Mouse (Mus musculus): ENCODE data around the gene Stim2. TPM values are rescaled to one million over a fixed set of nuclear protein-coding genes. Genes with fewer than 3 reads are reported as not detected.

Gene Stim2
- polyA plus RNA-seq (2017; shearing (Covaris generic)): 10 to 100 TPM; 20.9 to 27.9 TPM

- ATAC-seq: peak; percentile 46
Measured at GRCm38 (mm10) chr5:53998146-53998742, at the start of gene Stim2. Stim2 (plus strand) TSS chr5:53998499.

- peak; percentile 67 for ATAC-seq
Measured at GRCm38 (mm10) chr5:53948606-53949266, 49.6 kb upstream of the Stim2 start.

- no peak for ATAC-seq
Measured at GRCm38 (mm10) chr5:53950189-53950588, 48.1 kb upstream of the Stim2 start.

- no peak for ATAC-seq
Measured at GRCm38 (mm10) chr5:53953216-53953615, 45.1 kb upstream of the Stim2 start.

GRCm38 (mm10) chr5:53953797-53954196, 44.5 kb upstream of the Stim2 start:
- no peak for ATAC-seq

GRCm38 (mm10) chr5:53955966-53956365, 42.3 kb upstream of the Stim2 start:
- ATAC-seq: no peak

- ATAC-seq: no peak
Measured at GRCm38 (mm10) chr5:53956396-53957314, 41.6 kb upstream of the Stim2 start.

GRCm38 (mm10) chr5:53957348-53957747, 41.0 kb upstream of the Stim2 start:
- no peak for ATAC-seq

GRCm38 (mm10) chr5:53961229-53961628, 37.1 kb upstream of the Stim2 start:
- no peak for ATAC-seq

GRCm38 (mm10) chr5:53961830-53962515, 36.3 kb upstream of the Stim2 start:
- no peak for ATAC-seq

GRCm38 (mm10) chr5:53965656-53966055, 32.6 kb upstream of the Stim2 start:
- ATAC-seq: no peak

- no peak for ATAC-seq
Measured at GRCm38 (mm10) chr5:53967560-53967959, 30.7 kb upstream of the Stim2 start.

- ATAC-seq: no peak
Measured at GRCm38 (mm10) chr5:53970178-53970577, 28.1 kb upstream of the Stim2 start.

GRCm38 (mm10) chr5:53971201-53971600, 27.1 kb upstream of the Stim2 start:
- no peak for ATAC-seq

- no peak for ATAC-seq
Measured at GRCm38 (mm10) chr5:53972905-53973304, 25.4 kb upstream of the Stim2 start.

- ATAC-seq: no peak
Measured at GRCm38 (mm10) chr5:53976497-53976896, 21.8 kb upstream of the Stim2 start.

- ATAC-seq: no peak
Measured at GRCm38 (mm10) chr5:53977060-53977459, 21.2 kb upstream of the Stim2 start.

- no peak for ATAC-seq
Measured at GRCm38 (mm10) chr5:53983358-53983757, 14.9 kb upstream of the Stim2 start.

- ATAC-seq: no peak
Measured at GRCm38 (mm10) chr5:53985632-53986031, 12.7 kb upstream of the Stim2 start.

GRCm38 (mm10) chr5:53987496-53987895, 10.8 kb upstream of the Stim2 start:
- no peak for ATAC-seq

- no peak for ATAC-seq
Measured at GRCm38 (mm10) chr5:53988053-53988452, 10.2 kb upstream of the Stim2 start.

- no peak for ATAC-seq
Measured at GRCm38 (mm10) chr5:53992616-53993015, 5.7 kb upstream of the Stim2 start.

GRCm38 (mm10) chr5:53994576-53994975, 3.7 kb upstream of the Stim2 start:
- peak; percentile 16 for ATAC-seq
